Mouse (Mus musculus): ENCODE data around the gene Car5b.

Car5b gene

GRCm38 (mm10) chrX:164027607-164028289, at the start of gene Car5b:
TSS of gene Car5b (minus strand) at chrX:164027997.
- DNase-seq: peak; percentile 97 to 98

GRCm38 (mm10) chrX:164076040-164076775, 48.4 kb upstream of the Car5b start, which contains the start of gene Siah1b:
TSS of gene Siah1b (minus strand) at chrX:164076493.
- DNase-seq: peak; percentile 95

GRCm38 (mm10) chrX:164068968-164069367, 41.2 kb upstream of the Car5b start:
- DNase-seq: peak; percentile 13 to 40

- DNase-seq: peak; percentile 69 to 86
Measured at GRCm38 (mm10) chrX:164066185-164066584, 38.4 kb upstream of the Car5b start.

GRCm38 (mm10) chrX:164059070-164059469, 31.3 kb upstream of the Car5b start:
- no peak for DNase-seq

- no peak for DNase-seq
Measured at GRCm38 (mm10) chrX:164058523-164058922, 30.7 kb upstream of the Car5b start.

- no peak for DNase-seq
Measured at GRCm38 (mm10) chrX:164055726-164056125, 27.9 kb upstream of the Car5b start.

GRCm38 (mm10) chrX:164046736-164047135, 18.9 kb upstream of the Car5b start:
- DNase-seq: no peak

- no peak for DNase-seq
Measured at GRCm38 (mm10) chrX:164042069-164042468, 14.3 kb upstream of the Car5b start.

- no peak for DNase-seq
Measured at GRCm38 (mm10) chrX:164038882-164039281, 11.1 kb upstream of the Car5b start.

GRCm38 (mm10) chrX:164035931-164036330, 8.1 kb upstream of the Car5b start:
- peak; percentile 34 to 66 for DNase-seq

GRCm38 (mm10) chrX:164035401-164035800, 7.6 kb upstream of the Car5b start:
- peak in 1 of 2 experiments; percentile 44 for DNase-seq

GRCm38 (mm10) chrX:164032526-164032925, 4.7 kb upstream of the Car5b start:
- peak in 1 of 2 experiments; percentile 64 for DNase-seq

- DNase-seq: no peak
Measured at GRCm38 (mm10) chrX:164015636-164016035, 12.2 kb downstream of the Car5b start.

GRCm38 (mm10) chrX:164014956-164015355, 12.8 kb downstream of the Car5b start:
- peak in 1 of 2 experiments; percentile 25 for DNase-seq

GRCm38 (mm10) chrX:164013318-164013717, 14.5 kb downstream of the Car5b start:
- no peak for DNase-seq

GRCm38 (mm10) chrX:164004809-164005208, 23.0 kb downstream of the Car5b start:
- DNase-seq: peak; percentile 6 to 30

- DNase-seq: peak in 1 of 2 experiments; percentile 13
Measured at GRCm38 (mm10) chrX:163999848-164000247, 27.9 kb downstream of the Car5b start.

GRCm38 (mm10) chrX:163996754-163997153, 31.0 kb downstream of the Car5b start:
- DNase-seq: no peak

- no peak for DNase-seq
Measured at GRCm38 (mm10) chrX:163987718-163988374, 40.0 kb downstream of the Car5b start.

GRCm38 (mm10) chrX:163982129-163982528, 45.7 kb downstream of the Car5b start:
- DNase-seq: no peak

- no peak for DNase-seq
Measured at GRCm38 (mm10) chrX:163981500-163981899, 46.3 kb downstream of the Car5b start.

- no peak for DNase-seq
Measured at GRCm38 (mm10) chrX:163981092-163981491, 46.7 kb downstream of the Car5b start.
